ENCODE assay signal across 9 mouse cellular contexts in genomic region chr16:44687719-44688420, GRCm38 (mm10). TPM values are rescaled to one million over a fixed set of nuclear protein-coding genes. Genes with fewer than 3 reads are reported as not detected.
DNase-seq lines count a peak whose midpoint lies in the region; ATAC-seq and TF ChIP-seq lines count a peak whose summit lies in the region.
"Had no signal": no experiment of that assay in that cellular context is flagged by ENCODE, and none has a peak within 500 bp of the region (broad histone marks: within the 10 kb centered on the region; RNA-seq: fewer than 3 reads in every experiment).

No protein-coding gene starts in this region.

- 5% methylated on average over 18 of the region's 18 CpGs for WGBS in kidney, embryonic 14.5 days
- under 1% methylated on average over 16 of the region's 18 CpGs for WGBS in forebrain, embryonic 13.5 days
- WGBS in limb, embryonic 10.5 days: 6% methylated on average over 18 of the region's 18 CpGs
- WGBS in neural tube, embryonic 13.5 days: under 1% methylated on average over 18 of the region's 18 CpGs
- WGBS in cerebellum, adult 2 months: 29% methylated on average over 18 of the region's 18 CpGs

- peak overlapping the region; percentile 10 for H3K4me3 ChIP-seq in kidney, embryonic 14.5 days (ENCODE audit: low read length)
- peak overlapping the region; percentile 19 for H3K4me3 ChIP-seq in forebrain, embryonic 13.5 days
- peak overlapping the region; percentile 40 for H3K4me3 ChIP-seq in limb, embryonic 10.5 days
- peak overlapping the region; percentile 14 for H3K4me3 ChIP-seq in neural tube, embryonic 13.5 days
- no peak overlapping the region for H3K4me3 ChIP-seq in cerebellum, adult 2 months (replicated peaks; ENCODE audit: insufficient read depth, low read depth, low read length)
- H3K4me3 ChIP-seq: erythroblast, embryonic 14.5 days had no signal

- H3K9ac ChIP-seq in kidney, embryonic 14.5 days (ENCODE audit: low read depth, low read length): no peak overlapping the region
- H3K9ac ChIP-seq in forebrain, embryonic 13.5 days: peak overlapping the region; percentile 45
- H3K9ac ChIP-seq in neural tube, embryonic 13.5 days: peak overlapping the region; percentile 58

- no peaks in the 10 kb centered on the region; the same call in 1 of the 2 replicates for H3K9me3 ChIP-seq in kidney, embryonic 14.5 days (ENCODE audit: control insufficient read depth, low read length)
- no peaks in the 10 kb centered on the region; the same call in 1 of the 2 replicates for H3K9me3 ChIP-seq in forebrain, embryonic 13.5 days (replicated peaks)
- no peaks in the 10 kb centered on the region for H3K9me3 ChIP-seq in limb, embryonic 10.5 days (replicated peaks)
- H3K9me3 ChIP-seq in neural tube, embryonic 13.5 days: no peaks in the 10 kb centered on the region

- peak overlapping the region; percentile 33 for H3K4me2 ChIP-seq in kidney, embryonic 14.5 days (replicated peaks; ENCODE audit: low read depth, low read length)
- peak overlapping the region; percentile 54 for H3K4me2 ChIP-seq in forebrain, embryonic 13.5 days
- peak overlapping the region; percentile 49 for H3K4me2 ChIP-seq in neural tube, embryonic 13.5 days

- TF ChIP-seq POLR2A in cerebellum, adult 2 months (IDR thresholded peaks at IDR 0.05; ENCODE audit: borderline replicate concordance, insufficient read depth, low read length): no peak

- no peak for TF ChIP-seq CTCF in cerebellum, adult 2 months (IDR thresholded peaks at IDR 0.05; ENCODE audit: borderline replicate concordance, insufficient read depth, low read depth, low read length)

- no peak for DNase-seq in kidney, adult 11 months
- DNase-seq in limb, embryonic 10.5 days (ENCODE audit: low spot score): no peak
- DNase-seq in cerebellum, adult 2 months: no peak
- no peak for DNase-seq in thymus, postnatal 14 days

- peak; percentile 25; the same call in 1 of the 2 replicates for ATAC-seq in kidney, embryonic 14.5 days (ENCODE audit: low FRiP score, low TSS enrichment)
- ATAC-seq in forebrain, embryonic 13.5 days: no peak; the same call in 1 of the 2 replicates
- ATAC-seq in neural tube, embryonic 13.5 days (ENCODE audit: low read depth): peak; percentile 46
- ATAC-seq in granulocyte monocyte progenitor cell, adult 5-6 weeks (replicated peaks; ENCODE audit: poor library complexity, severe bottlenecking): no peak

- H3K36me3 ChIP-seq in kidney, embryonic 14.5 days (ENCODE audit: control insufficient read depth, insufficient read depth, low read length): no peaks in the 10 kb centered on the region
- no peaks in the 10 kb centered on the region for H3K36me3 ChIP-seq in forebrain, embryonic 13.5 days (ENCODE audit: poor library complexity, severe bottlenecking)
- no peaks in the 10 kb centered on the region for H3K36me3 ChIP-seq in limb, embryonic 10.5 days
- no peaks in the 10 kb centered on the region for H3K36me3 ChIP-seq in neural tube, embryonic 13.5 days

- H3K27me3 ChIP-seq in kidney, embryonic 14.5 days (ENCODE audit: control insufficient read depth, insufficient read depth, low read length): no peaks in the 10 kb centered on the region
- H3K27me3 ChIP-seq in forebrain, embryonic 13.5 days: no peaks in the 10 kb centered on the region
- H3K27me3 ChIP-seq in limb, embryonic 10.5 days (ENCODE audit: low read depth, poor library complexity, severe bottlenecking): no peaks in the 10 kb centered on the region
- no peaks in the 10 kb centered on the region for H3K27me3 ChIP-seq in neural tube, embryonic 13.5 days
- peaks cover 2% of the 10 kb centered on the region; the same call in 1 of the 2 replicates for H3K27me3 ChIP-seq in cerebellum, adult 2 months (ENCODE audit: control insufficient read depth, insufficient read depth, low read length)

- H3K27ac ChIP-seq in kidney, embryonic 14.5 days (ENCODE audit: low read depth, low read length): peak overlapping the region; percentile 70; the same call in 1 of the 2 replicates
- H3K27ac ChIP-seq in forebrain, embryonic 13.5 days: peak overlapping the region; percentile 90
- H3K27ac ChIP-seq in limb, embryonic 10.5 days: peak overlapping the region; percentile 90
- peak overlapping the region; percentile 82 for H3K27ac ChIP-seq in neural tube, embryonic 13.5 days (replicated peaks)
- H3K27ac ChIP-seq in cerebellum, adult 2 months (ENCODE audit: insufficient read depth, low read length): no peak overlapping the region

- peaks cover 25% of the 10 kb centered on the region for H3K4me1 ChIP-seq in kidney, embryonic 14.5 days (ENCODE audit: control insufficient read depth, insufficient read depth, low read length)
- H3K4me1 ChIP-seq in forebrain, embryonic 13.5 days: peaks cover 56% of the 10 kb centered on the region
- peaks cover 56% of the 10 kb centered on the region for H3K4me1 ChIP-seq in limb, embryonic 10.5 days
- peaks cover 51% of the 10 kb centered on the region for H3K4me1 ChIP-seq in neural tube, embryonic 13.5 days (replicated peaks)
- H3K4me1 ChIP-seq in cerebellum, adult 2 months (ENCODE audit: control insufficient read depth, insufficient read depth, low read length): no peaks in the 10 kb centered on the region

RNA-seq across cellular contexts. Expression of gene Nepro, which starts 36.2 kb away (rescaled TPM):
- polyA plus RNA-seq in kidney, embryonic 14.5 days (2014; fragmentation: Nextera tagmentation; extraction: Ambion mirVana): 7.3 and 11.8 TPM in 2 replicates
- 6.6 and 7.4 TPM in 2 replicates for polyA plus RNA-seq in forebrain, embryonic 13.5 days (2015; fragmentation: Nextera tagmentation; extraction: Ambion mirVana)
- 14.0 and 15.7 TPM in 2 replicates for polyA plus RNA-seq in limb, embryonic 10.5 days (2016; fragmentation: Nextera tagmentation; extraction: Ambion mirVana)
- polyA plus RNA-seq in neural tube, embryonic 13.5 days (2015; fragmentation: Nextera tagmentation; extraction: Ambion mirVana): 4.2 and 5.9 TPM in 2 replicates
- polyA plus RNA-seq in cerebellum, adult 2 months (2012; rRNA removed): 3.9 and 5.0 TPM in 2 replicates
- total RNA-seq in granulocyte monocyte progenitor cell, adult 5-6 weeks (2014; fragmentation: Nextera tagmentation): 10.0 and 18.7 TPM in 2 replicates
- total RNA-seq in granulocyte monocyte progenitor cell, adult 5-6 weeks (2017): 16.9 and 22.4 TPM in 2 replicates

RNA-seq across cellular contexts. Expression of gene Gtpbp8, which starts 58.3 kb away (rescaled TPM):
- polyA plus RNA-seq in kidney, embryonic 14.5 days (2014; fragmentation: Nextera tagmentation; extraction: Ambion mirVana): 29.5 and 33.0 TPM in 2 replicates
- polyA plus RNA-seq in forebrain, embryonic 13.5 days (2015; fragmentation: Nextera tagmentation; extraction: Ambion mirVana): 32.1 and 34.1 TPM in 2 replicates
- 24.7 and 25.5 TPM in 2 replicates for polyA plus RNA-seq in limb, embryonic 10.5 days (2016; fragmentation: Nextera tagmentation; extraction: Ambion mirVana)
- 36.9 and 38.7 TPM in 2 replicates for polyA plus RNA-seq in neural tube, embryonic 13.5 days (2015; fragmentation: Nextera tagmentation; extraction: Ambion mirVana)
- 19.2 and 22.5 TPM in 2 replicates for polyA plus RNA-seq in cerebellum, adult 2 months (2012; rRNA removed)
- total RNA-seq in granulocyte monocyte progenitor cell, adult 5-6 weeks (2014; fragmentation: Nextera tagmentation): 13.5 and 26.5 TPM in 2 replicates
- total RNA-seq in granulocyte monocyte progenitor cell, adult 5-6 weeks (2017): 9.0 and 15.9 TPM in 2 replicates

Comparison
In these comparisons a context has a peak if more than half of its experiments do, and no peak if none do; other contexts are left out.
1. ATAC-seq: peak in kidney, embryonic 14.5 days (single experiment) and neural tube, embryonic 13.5 days (single experiment); none in forebrain, embryonic 13.5 days (single experiment) and granulocyte monocyte progenitor cell, adult 5-6 weeks (single experiment).
2. Peak in every context shown above with its lines, with median percentiles within 50 percentile points of each other: H3K4me2 ChIP-seq.